Mouse (Mus musculus): ENCODE results near the gene Armc6. TPM values are rescaled to one million over a fixed set of nuclear protein-coding genes. Genes with fewer than 3 reads are reported as not detected.

Gene Armc6
- polyA plus RNA-seq, 1 experiment = 48.5 TPM

DNA sequence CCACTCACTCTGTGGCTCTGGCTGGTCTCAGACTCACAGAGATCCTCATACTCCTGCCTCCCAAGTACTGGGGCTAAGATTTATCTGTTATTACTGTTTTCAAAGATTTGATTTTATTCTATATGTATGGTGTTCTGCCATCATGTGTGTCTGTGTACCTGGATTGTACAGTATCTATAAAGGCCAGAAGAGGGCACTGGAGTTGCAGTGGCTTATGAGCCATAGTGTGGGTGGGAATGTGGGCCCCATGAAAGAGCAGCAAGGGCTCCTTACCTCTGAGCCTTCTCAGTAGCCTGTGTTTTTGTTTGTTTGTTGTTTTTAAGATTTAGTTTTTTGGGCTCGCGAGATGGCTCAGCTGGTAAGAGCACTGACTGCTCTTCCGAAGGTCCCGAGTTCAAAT, 55.2 kb downstream of the Armc6 start:
- Histone ChIP-seq H3K79me2 (ENCODE audit: control insufficient read depth, insufficient read depth) (peaks cover 8% of the 10 kb centered on the region), H3ac (ENCODE audit: control insufficient read depth, insufficient read length, low read depth) (no peak overlapping the region), H3K79me3 (ENCODE audit: low read depth) (no peaks in the 10 kb centered on the region), H3K36me3 (ENCODE audit: control insufficient read depth, insufficient read depth) (peaks cover 12% of the 10 kb centered on the region), H3K4me3 (ENCODE audit: insufficient read depth, poor library complexity, severe bottlenecking) (no peak overlapping the region), H3K27me3 (ENCODE audit: control insufficient read depth, insufficient read depth, insufficient read length) (no peaks in the 10 kb centered on the region)
- TF ChIP-seq MAX (IDR thresholded peaks at IDR 0.05) (no peak), MYOD1 (IDR thresholded peaks at IDR 0.05; ENCODE audit: control insufficient read depth, insufficient read length, low read depth) (no peak), CEBPB (IDR thresholded peaks at IDR 0.05; ENCODE audit: low read depth) (no peak), USF1 (IDR thresholded peaks at IDR 0.05; ENCODE audit: low read depth) (no peak), MYOG (IDR thresholded peaks at IDR 0.05; ENCODE audit: control insufficient read depth, extremely low read depth, insufficient read length) (no peak), FOSL1 (IDR thresholded peaks at IDR 0.05; ENCODE audit: insufficient read depth, low read length, poor library complexity, severe bottlenecking) (no peak)

DNA sequence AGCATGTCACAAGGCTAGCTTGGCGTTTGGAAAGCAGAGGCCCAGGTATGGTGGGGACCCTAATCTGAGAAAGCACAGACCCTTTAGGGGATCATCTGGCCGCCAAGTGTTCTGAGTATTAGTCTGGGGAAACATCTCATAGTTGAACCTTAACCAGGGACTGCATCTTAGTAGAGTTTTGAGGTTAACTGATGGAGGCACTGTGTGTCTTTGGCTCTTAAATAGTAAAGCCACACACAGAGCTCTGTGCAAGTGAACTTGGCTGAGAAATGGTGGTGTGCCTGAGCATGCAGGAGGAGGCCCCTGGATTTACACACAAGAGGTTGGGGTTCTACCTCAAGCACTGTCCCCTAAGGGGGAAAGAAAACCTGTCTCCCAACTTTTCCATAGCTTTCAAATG, 56.0 kb downstream of the Armc6 start:
- Histone ChIP-seq H3ac (ENCODE audit: control insufficient read depth, insufficient read length, low read depth) (no peak overlapping the region), H3K79me2 (ENCODE audit: control insufficient read depth, insufficient read depth) (peaks cover 16% of the 10 kb centered on the region), H3K36me3 (ENCODE audit: control insufficient read depth, insufficient read depth) (peaks cover 12% of the 10 kb centered on the region), H3K79me3 (ENCODE audit: low read depth) (peaks cover 3% of the 10 kb centered on the region), H3K4me3 (ENCODE audit: insufficient read depth, poor library complexity, severe bottlenecking) (no peak overlapping the region), H3K27me3 (ENCODE audit: control insufficient read depth, insufficient read depth, insufficient read length) (no peaks in the 10 kb centered on the region)
- TF ChIP-seq CEBPB (IDR thresholded peaks at IDR 0.05; ENCODE audit: low read depth) (no peak), MYOG (IDR thresholded peaks at IDR 0.05; ENCODE audit: control insufficient read depth, extremely low read depth, insufficient read length) (no peak), MYOD1 (IDR thresholded peaks at IDR 0.05; ENCODE audit: control insufficient read depth, insufficient read length, low read depth) (no peak), CTCF (IDR thresholded peaks at IDR 0.05; ENCODE audit: control insufficient read depth, insufficient read depth, insufficient read length) (no peak), USF1 (IDR thresholded peaks at IDR 0.05; ENCODE audit: low read depth) (no peak), MAX (IDR thresholded peaks at IDR 0.05) (no peak), FOSL1 (IDR thresholded peaks at IDR 0.05; ENCODE audit: insufficient read depth, low read length, poor library complexity, severe bottlenecking) (no peak)

DNA sequence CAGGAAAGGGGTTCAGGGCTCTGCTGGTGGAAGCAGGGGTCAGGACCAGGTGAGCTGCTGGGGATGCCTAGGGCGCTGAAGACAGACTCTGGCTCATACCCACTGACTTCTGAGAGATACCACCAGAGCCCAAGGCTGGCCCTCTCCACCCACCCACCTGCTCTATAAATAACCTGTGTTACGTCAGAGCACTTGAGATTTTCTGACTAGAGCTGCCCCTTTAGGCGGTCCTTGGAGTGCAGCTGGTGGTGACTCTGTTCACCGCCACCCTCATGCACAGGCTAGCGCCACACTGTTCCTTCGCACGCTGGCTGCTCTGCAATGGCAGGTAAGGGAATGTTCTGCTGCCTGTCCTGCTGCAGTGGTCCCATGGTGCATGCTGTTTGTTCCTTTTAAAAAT, 60.2 kb downstream of the Armc6 start:
- H3K79me3 ChIP-seq (ENCODE audit: low read depth) = peaks cover 6% of the 10 kb centered on the region
- peaks cover 26% of the 10 kb centered on the region for H3K79me2 ChIP-seq (ENCODE audit: control insufficient read depth, insufficient read depth)
- H3K27me3 ChIP-seq (ENCODE audit: control insufficient read depth, insufficient read depth, insufficient read length) = no peaks in the 10 kb centered on the region
- peaks cover 8% of the 10 kb centered on the region for H3K36me3 ChIP-seq (ENCODE audit: control insufficient read depth, insufficient read depth)
- no peak overlapping the region for H3ac ChIP-seq (ENCODE audit: control insufficient read depth, insufficient read length, low read depth)
- H3K4me3 ChIP-seq (ENCODE audit: insufficient read depth, poor library complexity, severe bottlenecking) = no peak overlapping the region
- no peak for TF ChIP-seq MYOG (IDR thresholded peaks at IDR 0.05; ENCODE audit: control insufficient read depth, extremely low read depth, insufficient read length)
- no peak for TF ChIP-seq USF1 (IDR thresholded peaks at IDR 0.05; ENCODE audit: low read depth)

DNA sequence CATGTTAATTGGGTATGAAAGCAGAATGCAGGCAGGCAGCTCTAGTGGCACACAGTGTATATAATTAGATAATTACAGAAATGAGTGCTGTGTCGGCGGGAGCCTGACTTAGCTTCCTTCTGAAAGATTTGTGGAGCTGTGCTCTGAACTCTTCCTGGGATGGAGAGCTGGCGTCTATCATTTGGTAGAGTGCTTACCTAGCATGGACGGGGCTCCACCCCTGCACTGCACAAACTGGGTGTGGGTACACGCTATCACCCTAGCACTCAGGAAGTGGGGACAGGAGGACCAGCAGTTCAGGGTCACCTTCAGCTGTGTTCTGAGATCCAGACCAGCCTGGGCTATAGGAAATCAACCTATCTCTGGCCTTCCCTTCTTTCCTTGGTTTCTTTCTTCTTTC, 60.9 kb downstream of the Armc6 start:
- H3K79me2 ChIP-seq (ENCODE audit: control insufficient read depth, insufficient read depth) = peaks cover 26% of the 10 kb centered on the region
- peaks cover 6% of the 10 kb centered on the region for H3K79me3 ChIP-seq (ENCODE audit: low read depth)
- TF ChIP-seq MAX (IDR thresholded peaks at IDR 0.05) (no peak), MYOD1 (IDR thresholded peaks at IDR 0.05; ENCODE audit: control insufficient read depth, insufficient read length, low read depth) (no peak)
- H3K4me3 ChIP-seq (ENCODE audit: insufficient read depth, poor library complexity, severe bottlenecking) = no peak overlapping the region
- H3K36me3 ChIP-seq (ENCODE audit: control insufficient read depth, insufficient read depth) = peaks cover 4% of the 10 kb centered on the region
- H3ac ChIP-seq (ENCODE audit: control insufficient read depth, insufficient read length, low read depth) = no peak overlapping the region
- H3K27me3 ChIP-seq (ENCODE audit: control insufficient read depth, insufficient read depth, insufficient read length) = no peaks in the 10 kb centered on the region

DNA sequence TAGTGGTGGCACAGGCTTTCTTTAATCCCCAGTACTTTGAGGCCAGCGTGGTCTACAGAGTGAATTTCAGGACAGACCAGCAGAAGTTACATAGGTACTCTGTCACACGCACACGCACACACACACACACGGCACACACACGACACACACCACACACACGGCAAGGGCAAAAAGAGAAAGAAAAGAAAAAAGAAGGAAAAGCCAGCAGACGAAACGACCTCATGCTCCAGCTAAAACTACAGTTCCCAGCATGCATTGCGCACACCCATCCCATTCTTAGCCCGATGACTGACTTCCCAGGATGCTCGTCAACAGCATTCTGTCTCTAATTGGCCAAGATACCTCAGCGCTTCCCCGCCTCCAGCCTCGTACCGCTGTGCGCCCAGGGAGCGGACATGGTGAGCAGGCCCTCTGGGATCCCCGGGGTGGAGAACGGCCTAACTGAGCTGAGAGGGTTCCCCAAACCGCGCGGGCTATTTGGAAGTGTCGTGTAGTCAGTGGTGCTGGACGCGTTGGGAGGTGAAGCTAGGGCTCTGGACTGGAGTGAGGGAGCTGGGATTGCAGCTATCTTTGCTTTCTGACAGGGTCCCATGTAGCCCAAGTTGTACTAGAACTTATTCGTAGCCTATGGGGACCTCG, 62.1 kb downstream of the Armc6 start, which contains the start of gene Tmem161a:
Gene Tmem161a, plus strand, starts transcription at position 314 of the 639 bp plus-strand sequence.
- Histone ChIP-seq H3K4me3 (ENCODE audit: insufficient read depth, poor library complexity, severe bottlenecking) (peak within 1 kb of the TSS; percentile 50), H3K36me3 (ENCODE audit: control insufficient read depth, insufficient read depth) (peaks cover 2% of the 10 kb centered on the region), H3K27me3 (ENCODE audit: control insufficient read depth, insufficient read depth, insufficient read length) (no peaks in the 10 kb centered on the region), H3ac (ENCODE audit: control insufficient read depth, insufficient read length, low read depth) (peak within 1 kb of the TSS; percentile 86), H3K79me3 (ENCODE audit: low read depth) (peaks cover 6% of the 10 kb centered on the region), H3K79me2 (ENCODE audit: control insufficient read depth, insufficient read depth) (peaks cover 26% of the 10 kb centered on the region)
- TF ChIP-seq FOSL1 (IDR thresholded peaks at IDR 0.05; ENCODE audit: insufficient read depth, low read length, poor library complexity, severe bottlenecking) (no peak), MAX (IDR thresholded peaks at IDR 0.05) (peak; percentile 47)

DNA sequence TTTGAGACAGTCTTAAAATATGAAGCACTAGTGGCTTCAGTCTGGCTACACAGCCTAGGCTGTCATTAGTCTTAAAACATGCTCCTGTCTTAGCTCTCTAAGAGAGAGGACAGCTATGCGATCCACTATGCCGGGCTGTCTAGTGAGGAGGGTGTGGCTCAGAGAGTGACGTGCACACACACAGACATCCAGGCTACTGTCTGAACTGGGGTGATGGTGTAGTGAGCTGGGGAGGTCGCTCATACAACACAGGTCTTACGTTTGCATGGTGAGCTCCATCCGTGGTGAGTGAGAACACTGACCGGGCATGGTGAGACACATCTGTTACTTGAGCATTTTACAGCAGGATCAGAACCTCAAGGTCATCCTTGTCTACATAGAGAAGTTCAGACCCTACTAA, 63.0 kb downstream of the Armc6 start:
- TF ChIP-seq MYOD1 (IDR thresholded peaks at IDR 0.05; ENCODE audit: control insufficient read depth, insufficient read length, low read depth) = no peak
- TF ChIP-seq CEBPB (IDR thresholded peaks at IDR 0.05; ENCODE audit: low read depth) = no peak
- TF ChIP-seq FOSL1 (IDR thresholded peaks at IDR 0.05; ENCODE audit: insufficient read depth, low read length, poor library complexity, severe bottlenecking) = no peak
- TF ChIP-seq USF1 (IDR thresholded peaks at IDR 0.05; ENCODE audit: low read depth) = no peak
- no peak for TF ChIP-seq MAX (IDR thresholded peaks at IDR 0.05)
- no peak for TF ChIP-seq CTCF (IDR thresholded peaks at IDR 0.05; ENCODE audit: control insufficient read depth, insufficient read depth, insufficient read length)
- TF ChIP-seq MYOG (IDR thresholded peaks at IDR 0.05; ENCODE audit: control insufficient read depth, extremely low read depth, insufficient read length) = no peak
- Histone ChIP-seq H3ac (ENCODE audit: control insufficient read depth, insufficient read length, low read depth) (no peak overlapping the region), H3K27me3 (ENCODE audit: control insufficient read depth, insufficient read depth, insufficient read length) (no peaks in the 10 kb centered on the region), H3K79me3 (ENCODE audit: low read depth) (peaks cover 6% of the 10 kb centered on the region), H3K36me3 (ENCODE audit: control insufficient read depth, insufficient read depth) (no peaks in the 10 kb centered on the region), H3K4me3 (ENCODE audit: insufficient read depth, poor library complexity, severe bottlenecking) (no peak overlapping the region), H3K79me2 (ENCODE audit: control insufficient read depth, insufficient read depth) (peaks cover 26% of the 10 kb centered on the region)
